Mouse (Mus musculus) myocyte (in vitro differentiated cells): ENCODE measurements around the gene Ascc1. TPM values are rescaled to one million over a fixed set of nuclear protein-coding genes. Genes with fewer than 3 reads are reported as not detected.

ENCODE experiments used
- H3K27me3 ChIP-seq: one replicate; pipeline ENCODE4 v1.6.1; 2011; ENCODE audit not compliant: control insufficient read depth, insufficient read depth, insufficient read length
- H3K36me3 ChIP-seq: one replicate; pipeline ENCODE4 v1.6.1; 2011; ENCODE audit not compliant: control insufficient read depth, insufficient read depth
- H3K4me2 ChIP-seq: one replicate; pipeline ENCODE4 v1.6.1; 2011; ENCODE audit warnings: low read depth, control low read depth
- H3K4me3 ChIP-seq: one replicate; pipeline ENCODE4 v1.5.1; 2011; ENCODE audit warnings: mild to moderate bottlenecking, control low read depth, moderate library complexity
- H3K79me2 ChIP-seq: one replicate; pipeline ENCODE4 v1.6.1; 2011; ENCODE audit not compliant: control insufficient read depth, insufficient read depth
- H3ac ChIP-seq: one replicate; pipeline ENCODE4 v1.6.1; 2011; ENCODE audit not compliant: control insufficient read depth, insufficient read length
- TCF12 ChIP-seq: IDR thresholded peaks from one replicate; pipeline ENCODE4 v1.6.1; 2011; ENCODE audit warnings: mild to moderate bottlenecking, control low read depth; ENCODE audit not compliant: poor library complexity, insufficient read depth, severe bottlenecking
- USF1 ChIP-seq: IDR thresholded peaks from one replicate; pipeline ENCODE4 v1.6.1; 2011; ENCODE audit warnings: low read depth, mild to moderate bottlenecking, control low read depth, moderate library complexity
- polyA plus RNA-seq: library from polyadenylated mRNA; unstranded; fragments of >200 nt; fragmentation: generic; extraction: Trizol; gene quantifications from one replicate; pipeline ENCODE4 v1.2.1, GENCODE M21; 2012; ENCODE audit warnings: missing spikeins

Gene Ascc1
- polyA plus RNA-seq, 1 experiment, result 36.7 TPM

DNA sequence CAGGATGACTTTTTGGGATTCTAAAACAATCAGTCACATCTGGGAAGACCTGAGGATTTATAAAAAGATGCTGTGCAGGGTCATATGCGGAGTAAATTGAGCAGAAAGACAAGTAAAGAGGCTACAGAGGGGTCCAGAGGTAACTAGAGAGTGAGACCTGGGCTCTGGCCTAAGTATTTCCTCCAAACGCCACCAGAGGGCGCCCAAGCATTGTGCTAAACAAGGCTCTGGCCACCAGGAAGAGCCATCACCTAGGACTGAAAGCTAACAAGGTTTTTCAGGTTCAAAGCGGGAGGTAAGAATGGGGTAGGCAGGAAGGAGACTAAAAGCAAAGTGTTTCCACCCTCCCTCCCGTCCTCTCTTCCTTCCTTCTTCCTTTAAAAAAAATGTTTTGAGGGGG is 145.5 kb downstream of the Ascc1 start:
- no peaks in the 10 kb centered on the region for H3K79me2 ChIP-seq
- no peaks in the 10 kb centered on the region for H3K36me3 ChIP-seq
- H3K4me3 ChIP-seq, result no peak overlapping the region
- no peaks in the 10 kb centered on the region for H3K27me3 ChIP-seq
- no peak overlapping the region for H3K4me2 ChIP-seq
- TF ChIP-seq TCF12, result no peak
- TF ChIP-seq USF1, result no peak
- H3ac ChIP-seq, result no peak overlapping the region

Other genes starting within 250 kb of the Ascc1 start
- 45.2 TPM for gene Dnajb12, start 123.2 kb upstream of the Ascc1 start, polyA plus RNA-seq
- gene Ddit4, start 51.0 kb upstream of the Ascc1 start, polyA plus RNA-seq, result 266 TPM
- gene Anapc16, start 330 bp downstream of the Ascc1 start, polyA plus RNA-seq, result 127 TPM
- 6.8 TPM for gene Spock2, start 103.4 kb downstream of the Ascc1 start, polyA plus RNA-seq
- 1.6 TPM for gene Chst3, start 216.5 kb downstream of the Ascc1 start, polyA plus RNA-seq